Mouse (Mus musculus): Measurements from ENCODE around the gene Pik3ca. TPM values are rescaled to one million over a fixed set of nuclear protein-coding genes. Genes with fewer than 3 reads are reported as not detected.

Pik3ca gene
- polyA plus RNA-seq, 2 experiments from 2014 or later, result 16.0 to 19.0 TPM

DNA sequence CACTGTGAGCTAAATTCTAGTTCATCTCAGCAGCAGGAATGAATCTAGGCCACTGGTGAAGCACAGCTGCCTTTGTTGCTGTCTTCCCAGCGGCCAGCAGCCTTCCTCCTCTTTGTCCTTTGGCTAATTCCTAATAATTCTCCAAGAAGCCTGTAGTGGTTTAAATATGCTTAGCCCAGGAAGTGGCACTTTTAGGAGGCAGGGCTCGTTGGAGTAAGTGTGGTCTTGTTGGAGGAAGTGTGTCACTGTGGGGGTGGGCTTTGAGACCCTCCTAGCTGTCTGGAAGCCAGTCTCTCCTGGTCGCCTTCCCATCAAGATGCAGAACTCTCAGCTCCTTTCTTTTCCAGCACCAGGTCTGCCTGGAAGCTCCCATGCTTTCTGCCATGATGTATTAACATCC, 108.4 kb downstream of the Pik3ca start:
- no peak for ATAC-seq

DNA sequence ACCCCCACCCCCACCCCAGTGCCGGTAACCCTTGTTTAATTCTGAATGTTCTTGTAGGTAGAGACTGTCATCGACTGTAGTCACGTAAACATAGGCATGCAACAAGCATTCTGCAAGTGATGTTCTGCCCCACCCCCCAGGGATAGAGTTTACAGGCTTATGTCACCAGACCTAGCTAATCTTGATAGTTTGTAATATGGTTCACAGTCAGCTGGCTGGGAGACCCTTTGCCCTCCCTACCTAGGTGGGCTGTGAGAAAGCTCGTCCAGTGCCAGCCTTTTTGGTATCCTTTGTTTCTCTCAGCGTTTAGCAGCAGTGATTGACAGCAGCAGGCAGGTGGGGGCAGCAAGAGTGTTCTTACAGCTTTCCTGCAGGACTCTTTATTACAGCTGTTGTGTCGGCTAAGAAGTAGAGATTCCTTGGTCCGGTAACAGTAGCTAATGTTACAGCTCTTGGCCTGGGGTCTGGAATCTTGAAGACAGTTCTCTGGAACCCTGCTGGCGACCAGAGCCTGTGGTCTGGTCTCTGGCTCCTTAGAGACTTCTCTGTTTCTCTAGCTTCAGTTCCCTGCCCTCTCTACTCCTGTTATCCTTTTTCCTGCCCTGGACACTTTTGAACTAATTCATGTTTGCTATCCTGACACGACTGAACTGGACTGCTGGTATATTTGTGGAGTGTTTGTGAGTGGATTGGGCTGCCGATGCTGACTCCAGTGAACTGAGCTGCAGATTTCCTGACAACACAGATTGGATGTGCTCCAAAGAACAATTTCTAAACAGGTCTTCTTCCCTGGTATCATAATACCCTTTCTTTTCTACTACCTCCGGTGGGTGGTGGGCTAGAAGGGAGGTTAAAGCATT, 109.1 kb downstream of the Pik3ca start:
- no peak for ATAC-seq

DNA sequence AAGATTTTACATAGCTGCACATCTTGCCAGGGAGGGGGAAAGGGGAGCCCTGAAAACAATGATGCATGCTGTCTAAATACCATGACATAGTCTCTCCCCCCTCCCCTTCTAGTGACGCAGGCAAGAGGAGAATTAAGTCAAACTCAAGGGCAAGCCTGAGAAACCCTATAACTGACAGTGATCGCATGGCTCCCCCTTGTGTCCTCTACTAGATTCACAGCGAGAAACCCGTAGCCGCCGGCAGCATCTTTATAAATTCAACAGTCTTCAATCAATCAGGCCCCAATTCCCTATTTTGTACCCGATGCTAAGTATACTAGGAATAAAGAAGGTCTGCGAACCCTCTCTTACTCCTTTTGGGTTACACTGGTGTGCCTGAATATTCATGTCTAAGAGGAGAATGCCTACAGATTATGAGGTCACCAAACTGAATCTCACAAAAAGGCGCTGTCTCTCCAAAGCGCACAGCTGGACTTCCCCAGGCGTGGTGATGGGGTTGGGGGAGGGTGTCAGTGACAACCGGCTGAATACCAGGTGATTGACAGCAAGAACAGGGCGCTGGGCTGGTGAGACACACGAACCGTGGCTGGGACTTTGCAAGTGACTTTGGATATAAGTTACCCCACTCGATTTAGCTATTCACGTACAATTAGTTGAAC, 111.3 kb downstream of the Pik3ca start:
- peak; percentile 60 for ATAC-seq

DNA sequence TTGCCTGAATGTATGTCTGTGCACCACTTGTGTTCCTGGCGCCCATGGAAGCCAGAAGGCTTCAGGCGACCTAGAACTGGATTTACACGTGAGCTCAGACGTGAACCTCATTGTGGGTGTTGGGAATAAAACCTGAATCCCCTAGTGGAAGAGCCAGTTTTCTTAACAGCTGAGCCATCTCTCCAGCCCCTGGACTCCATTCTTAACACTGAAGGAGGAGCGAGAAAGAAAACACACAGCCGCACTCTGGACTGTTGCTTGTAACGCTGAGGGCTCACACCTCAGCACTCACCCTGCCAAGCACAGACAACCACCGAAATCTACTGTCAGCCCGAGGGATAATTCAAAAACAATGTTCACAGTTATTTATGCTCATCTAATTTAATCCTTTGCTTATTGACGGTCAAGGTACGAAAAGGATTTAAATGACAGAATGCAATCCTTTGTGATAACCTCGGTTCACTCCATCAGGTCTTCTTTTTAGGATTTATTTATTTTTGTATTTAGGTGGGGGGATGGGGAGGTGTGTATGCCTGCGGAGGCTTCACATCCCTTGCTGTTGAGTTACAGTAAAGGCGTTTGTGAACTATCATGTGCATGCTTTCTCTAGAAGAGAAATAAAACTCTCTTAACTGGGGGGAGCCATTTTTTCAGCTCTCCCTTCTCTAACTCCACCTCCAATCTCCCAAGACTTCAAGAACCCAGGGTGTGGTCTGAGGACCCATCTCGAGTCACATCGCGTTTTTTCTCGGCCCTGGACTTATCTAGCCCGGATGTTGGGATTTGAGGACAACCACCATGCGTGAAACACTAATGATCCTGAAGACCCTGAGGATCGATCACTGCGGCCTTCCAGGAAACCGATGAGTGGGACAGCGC, 112.3 kb downstream of the Pik3ca start, which contains the start of gene Zfp639:
Gene Zfp639 (plus strand): TSS at position 764 of the 879 bp plus-strand sequence.
- peak; percentile 2 for ATAC-seq

DNA sequence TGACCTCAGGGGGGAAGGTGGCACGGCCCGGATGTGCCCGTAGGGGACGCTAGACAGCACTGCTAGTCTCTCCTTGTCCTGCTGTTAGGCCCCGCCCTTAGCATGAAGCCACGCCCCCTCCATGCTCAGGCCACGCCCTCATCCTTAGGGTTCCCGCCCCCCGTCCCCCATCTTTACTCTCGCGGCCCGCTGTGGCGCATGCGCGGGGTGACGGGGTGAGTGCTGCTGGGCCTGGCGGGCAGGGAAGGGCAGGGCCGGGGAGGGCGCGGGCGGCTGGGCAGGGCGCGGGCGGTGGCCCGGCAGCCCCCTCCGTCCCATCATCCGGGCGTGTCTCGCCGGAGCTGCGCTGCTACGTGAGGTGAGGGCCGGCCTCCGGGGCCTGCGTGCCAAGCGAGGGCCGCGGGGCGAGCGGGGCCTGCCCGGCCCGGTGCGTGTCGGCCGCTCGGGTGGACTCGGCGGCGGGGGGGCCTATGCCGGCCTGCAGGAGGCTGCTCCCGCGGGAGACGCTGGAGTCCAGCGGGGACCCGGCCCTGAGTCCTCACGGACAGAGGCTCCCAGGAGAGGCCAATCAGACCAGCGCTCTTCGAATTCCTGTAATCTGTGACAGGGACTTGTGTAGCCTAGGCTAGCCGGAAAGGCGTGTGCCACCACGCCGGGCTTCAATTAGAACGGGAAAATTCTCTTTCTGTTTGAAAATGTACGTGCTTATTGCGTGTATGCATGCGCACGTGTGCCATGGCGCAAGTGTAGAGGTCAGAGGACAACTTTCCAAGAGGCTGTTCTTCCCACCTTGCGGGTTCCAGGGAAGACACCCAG, 113.1 kb downstream of the Pik3ca start:
- ATAC-seq, result peak; percentile 70

DNA sequence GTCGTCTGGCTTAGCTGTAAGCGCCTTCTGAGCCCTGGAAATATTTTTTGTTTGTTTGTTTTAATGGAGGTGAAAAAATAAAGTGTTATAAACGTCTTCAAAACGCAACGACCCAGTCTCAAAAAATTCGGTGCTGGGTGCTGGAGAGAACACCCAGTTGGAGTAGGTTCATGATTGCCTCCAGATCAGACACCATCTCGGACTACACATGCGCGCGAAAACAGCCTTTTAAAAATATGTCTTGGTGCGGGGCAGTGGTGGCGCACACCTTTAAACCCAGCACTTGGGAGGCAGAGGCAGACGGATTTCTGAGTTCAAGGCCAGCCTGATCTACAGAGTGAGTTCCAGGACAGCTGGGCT, 113.7 kb downstream of the Pik3ca start:
- no peak for ATAC-seq

DNA sequence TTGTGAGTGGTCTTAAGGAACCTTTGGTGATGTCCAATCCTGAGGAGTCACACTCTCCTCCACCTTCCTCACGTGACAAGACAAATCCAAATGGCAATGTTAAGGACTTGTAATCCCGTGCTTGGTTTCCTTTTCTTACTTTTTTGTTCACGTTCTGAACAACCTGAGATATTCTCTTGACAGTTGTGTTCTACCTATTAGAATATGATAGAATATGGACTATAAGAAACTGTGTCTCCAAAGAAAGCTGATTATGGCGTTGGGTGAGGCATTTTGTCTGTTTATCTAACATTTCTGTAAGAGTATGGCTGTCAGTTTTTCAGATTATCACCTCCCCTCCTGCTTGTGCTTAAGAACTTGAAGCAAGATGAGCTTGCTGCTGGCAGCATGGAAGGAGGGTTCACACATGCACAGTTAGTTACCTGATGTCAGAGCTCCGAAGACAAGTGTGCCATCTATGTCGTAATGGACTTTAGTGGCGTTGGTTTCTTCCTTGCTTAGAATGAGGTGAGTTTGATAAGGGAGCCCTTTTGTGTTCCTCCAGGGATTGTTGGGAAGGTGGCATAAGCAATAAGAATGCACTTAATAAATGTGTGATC, 115.3 kb downstream of the Pik3ca start:
- no peak for ATAC-seq

DNA sequence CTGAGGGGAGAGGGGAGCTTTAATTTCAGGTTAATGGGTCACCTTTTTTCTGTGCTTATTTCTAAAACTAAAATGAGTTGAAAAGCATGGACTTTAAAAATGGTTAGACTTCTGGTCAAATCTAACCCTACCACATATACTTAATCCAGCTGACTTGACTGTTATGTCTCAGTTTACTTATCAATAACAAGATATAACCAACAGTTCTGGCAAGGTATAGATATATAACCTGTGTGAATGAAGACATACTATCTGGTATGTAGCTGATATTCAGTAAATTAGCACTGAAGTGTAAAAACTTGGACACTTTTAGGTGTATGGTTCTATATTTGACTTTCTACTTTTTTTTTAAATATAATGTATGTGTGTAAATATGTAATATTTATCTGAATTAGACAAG, 116.1 kb downstream of the Pik3ca start:
- ATAC-seq, result no peak

Other genes with a start within 250 kb of the Pik3ca start
- 1 to 10 TPM; 5.6 to 7.7 TPM for gene Zmat3, start 31.7 kb upstream of the Pik3ca start, polyA plus RNA-seq (2017; shearing (Covaris generic))
- under 1 TPM; 0.46 to 0.52 TPM for gene Kcnmb3, start 94.6 kb downstream of the Pik3ca start, polyA plus RNA-seq (2017; shearing (Covaris generic))
- gene Zfp639, start 112.6 kb downstream of the Pik3ca start, polyA plus RNA-seq (2017; shearing (Covaris generic)), result 10 to 100 TPM; 24.1 to 26.4 TPM
- gene Mfn1, start 131.8 kb downstream of the Pik3ca start, polyA plus RNA-seq (2017; shearing (Covaris generic)), result 1 to 10 TPM; 6.1 to 9.9 TPM
- gene Gnb4, start 218.9 kb downstream of the Pik3ca start, polyA plus RNA-seq (2017; shearing (Covaris generic)), result 10 to 100 TPM; 21.7 to 28.6 TPM

Data from activated CD4-positive, CD25-positive, alpha-beta regulatory T cell, adult 4 months (primary cell).